Mouse (Mus musculus): ENCODE data around the gene Il16. TPM values are rescaled to one million over a fixed set of nuclear protein-coding genes. Genes with fewer than 3 reads are reported as not detected.

Gene Il16
- polyA plus RNA-seq (2016; fragmentation: Nextera tagmentation; extraction: Ambion mirVana): 0.76 and 0.95 TPM in 2 replicates

DNA sequence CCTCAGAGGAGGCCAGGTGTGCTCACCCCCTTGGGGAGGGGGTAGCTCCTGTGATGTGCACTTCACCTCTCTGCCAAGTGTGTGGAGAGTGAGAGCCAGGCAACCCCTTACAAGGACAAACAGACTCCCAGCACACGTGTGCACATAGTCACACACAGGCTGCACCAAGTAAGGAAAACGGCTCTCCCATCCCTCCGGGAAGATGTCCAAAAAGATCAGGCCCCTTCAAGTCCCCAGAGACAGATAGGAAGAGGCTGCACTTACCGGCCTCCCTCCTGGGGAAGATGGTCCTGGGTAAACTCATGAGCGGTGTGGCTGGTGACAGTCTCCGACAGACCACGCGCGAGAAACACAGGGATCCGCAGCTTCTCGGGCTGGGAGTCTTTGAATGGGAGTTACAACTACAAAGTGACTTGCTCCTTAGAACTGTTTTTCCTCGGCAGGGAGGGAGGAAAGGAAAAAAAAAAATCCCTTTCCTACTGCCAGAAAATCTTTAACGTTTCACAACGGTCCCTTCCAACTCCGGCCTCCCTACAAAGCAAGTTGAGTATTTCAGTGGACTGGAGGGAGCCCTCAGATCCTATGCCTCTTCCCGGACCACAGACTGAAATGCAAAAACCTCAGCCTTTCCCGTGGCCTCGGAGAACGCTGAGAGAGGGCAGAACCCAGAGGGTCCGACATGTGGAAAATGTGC, at the start of gene Il16:
Gene Il16 (minus strand): TSS at position 314 of the 694 bp plus-strand sequence.
- H3K27ac ChIP-seq: 0 out of 2 replicates have a peak within 1 kb of the TSS, but pooled peaks have one; percentile 53
- H3K4me3 ChIP-seq: no peak within 1 kb of the TSS
- H3K9me3 ChIP-seq: no peaks in the 10 kb centered on the region
- no peaks in the 10 kb centered on the region for H3K36me3 ChIP-seq (replicated peaks)
- H3K4me1 ChIP-seq: peaks cover 18% of the 10 kb centered on the region; the same call in 1 of the 2 replicates
- H3K27me3 ChIP-seq (ENCODE audit: poor library complexity, severe bottlenecking): no peaks in the 10 kb centered on the region
- no peak for DNase-seq (ENCODE audit: extremely low spot score, low spot score)
- WGBS: 67% methylated on average over 20 of the region's 20 CpGs

DNA sequence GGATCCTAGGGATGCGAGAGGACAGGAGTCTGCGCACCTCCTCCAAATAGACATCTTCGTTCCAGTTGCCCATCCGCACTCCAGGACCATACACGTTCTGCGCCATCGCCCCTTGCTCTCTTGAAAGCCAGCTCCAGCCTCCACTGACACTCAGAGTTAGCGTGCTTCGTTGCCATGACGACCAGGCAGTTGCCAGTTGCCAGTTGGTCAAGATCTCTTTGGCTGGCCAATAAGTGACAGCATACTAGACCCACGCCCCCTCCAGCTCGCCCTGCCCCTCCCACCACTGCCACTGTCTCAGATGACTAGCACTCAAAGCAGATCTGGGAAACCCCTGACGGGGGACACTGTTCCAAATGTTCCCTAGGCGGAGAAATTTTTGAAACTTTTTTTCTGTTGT, 49.2 kb upstream of the Il16 start, which contains the start of gene Cfap161:
Gene Cfap161 (minus strand): TSS at position 176 of the 400 bp plus-strand sequence.
- DNase-seq (ENCODE audit: extremely low spot score, low spot score): peak; percentile 88
- H3K36me3 ChIP-seq (replicated peaks): no peaks in the 10 kb centered on the region
- H3K27ac ChIP-seq: no peak within 1 kb of the TSS
- H3K4me3 ChIP-seq: peak within 1 kb of the TSS; percentile 30
- H3K4me1 ChIP-seq: peaks cover 11% of the 10 kb centered on the region
- H3K27me3 ChIP-seq (ENCODE audit: poor library complexity, severe bottlenecking): no peaks in the 10 kb centered on the region
- WGBS: 6% methylated on average over 14 of the region's 14 CpGs
- H3K9me3 ChIP-seq: no peaks in the 10 kb centered on the region

DNA sequence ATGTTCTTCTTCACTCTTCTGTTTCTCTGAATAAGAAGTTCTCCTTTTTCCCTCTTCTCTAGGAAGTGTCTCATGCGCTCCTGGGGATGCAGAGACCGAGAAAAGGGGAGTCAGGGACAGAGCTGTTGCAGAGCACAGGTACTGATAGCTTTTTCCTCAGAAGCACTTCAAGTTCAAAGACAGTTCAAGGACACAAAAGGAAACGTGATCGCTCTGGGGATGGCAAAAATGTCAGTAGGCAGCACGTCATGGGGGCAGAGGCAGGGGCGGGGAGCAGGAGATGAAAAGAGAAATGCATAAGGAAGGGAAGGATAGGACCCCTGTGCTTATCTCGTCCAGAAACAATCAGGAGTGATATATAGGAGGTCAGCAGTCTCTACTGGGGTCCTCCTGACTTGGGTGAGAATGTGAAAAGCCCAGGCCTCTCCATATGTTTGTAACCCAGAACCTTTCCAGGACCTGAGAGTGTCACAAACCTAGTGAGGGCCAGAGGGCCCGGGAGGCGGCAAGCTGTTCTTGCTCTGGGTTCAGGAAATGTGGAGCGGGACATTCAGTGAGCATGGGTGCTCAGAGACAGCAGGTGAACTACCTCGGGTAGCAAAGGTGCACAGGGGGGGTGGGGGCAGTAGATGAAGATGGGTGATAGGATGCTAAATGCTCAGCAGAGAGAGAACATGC, 48.6 kb upstream of the Il16 start:
- H3K4me1 ChIP-seq: peaks cover 11% of the 10 kb centered on the region
- WGBS: 49% methylated on average over 11 of the region's 11 CpGs
- no peaks in the 10 kb centered on the region for H3K36me3 ChIP-seq (replicated peaks)
- H3K27ac ChIP-seq: no peak overlapping the region
- no peak for DNase-seq (ENCODE audit: extremely low spot score, low spot score)
- no peaks in the 10 kb centered on the region for H3K9me3 ChIP-seq
- no peaks in the 10 kb centered on the region for H3K27me3 ChIP-seq (ENCODE audit: poor library complexity, severe bottlenecking)
- peak overlapping the region; percentile 30 for H3K4me3 ChIP-seq

DNA sequence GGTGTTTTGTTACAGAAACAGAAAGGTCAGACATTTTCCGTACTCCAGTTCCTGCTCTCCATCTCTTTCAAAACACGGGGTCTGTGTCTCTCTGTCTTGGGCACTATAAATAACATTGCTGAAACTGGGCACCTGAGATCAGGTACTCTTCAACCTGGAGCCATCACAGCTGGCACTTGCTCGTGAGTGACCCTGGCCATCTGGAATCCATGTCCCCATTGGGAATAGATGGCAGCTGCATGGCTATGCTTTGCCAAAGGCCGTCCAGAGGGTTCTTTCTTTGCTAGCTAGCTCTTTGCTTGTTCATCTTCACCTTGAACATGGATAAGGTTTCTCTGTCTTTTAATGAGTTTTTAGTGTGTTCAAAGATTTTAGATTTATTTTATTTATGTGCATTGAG, 35.4 kb upstream of the Il16 start:
- WGBS: 80% methylated on average over 4 of the region's 4 CpGs
- Histone ChIP-seq H3K27ac (no peak overlapping the region), H3K4me3 (no peak overlapping the region), H3K4me1 (no peaks in the 10 kb centered on the region), H3K27me3 (ENCODE audit: poor library complexity, severe bottlenecking) (no peaks in the 10 kb centered on the region), H3K36me3 (replicated peaks) (no peaks in the 10 kb centered on the region), H3K9me3 (no peaks in the 10 kb centered on the region)
- no peak for DNase-seq (ENCODE audit: extremely low spot score, low spot score)

DNA sequence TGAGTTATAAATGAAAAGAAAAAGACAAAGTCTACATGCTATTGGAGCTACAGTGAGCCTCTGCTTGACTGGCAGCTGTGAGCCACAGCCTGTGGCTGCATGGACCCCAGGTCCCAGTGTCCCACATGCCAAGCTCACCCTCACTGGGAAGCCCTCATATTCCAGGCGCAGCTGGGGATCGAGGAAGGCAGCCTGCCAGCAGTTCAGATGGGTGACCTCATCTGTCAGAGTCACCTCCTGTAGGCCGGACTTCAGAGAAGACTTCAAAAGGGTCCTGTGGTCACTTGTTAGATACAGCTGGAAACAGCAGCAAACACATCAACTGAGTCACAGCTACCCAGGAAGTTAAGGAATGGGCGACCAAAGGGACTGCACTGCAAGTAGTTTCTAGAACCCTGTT, 34.5 kb upstream of the Il16 start:
- no peak for DNase-seq (ENCODE audit: extremely low spot score, low spot score)
- no peaks in the 10 kb centered on the region for H3K4me1 ChIP-seq
- 87% methylated on average over 4 of the region's 4 CpGs for WGBS
- no peaks in the 10 kb centered on the region for H3K36me3 ChIP-seq (replicated peaks)
- no peaks in the 10 kb centered on the region for H3K9me3 ChIP-seq
- no peak overlapping the region for H3K4me3 ChIP-seq
- H3K27ac ChIP-seq: no peak overlapping the region
- H3K27me3 ChIP-seq (ENCODE audit: poor library complexity, severe bottlenecking): no peaks in the 10 kb centered on the region

DNA sequence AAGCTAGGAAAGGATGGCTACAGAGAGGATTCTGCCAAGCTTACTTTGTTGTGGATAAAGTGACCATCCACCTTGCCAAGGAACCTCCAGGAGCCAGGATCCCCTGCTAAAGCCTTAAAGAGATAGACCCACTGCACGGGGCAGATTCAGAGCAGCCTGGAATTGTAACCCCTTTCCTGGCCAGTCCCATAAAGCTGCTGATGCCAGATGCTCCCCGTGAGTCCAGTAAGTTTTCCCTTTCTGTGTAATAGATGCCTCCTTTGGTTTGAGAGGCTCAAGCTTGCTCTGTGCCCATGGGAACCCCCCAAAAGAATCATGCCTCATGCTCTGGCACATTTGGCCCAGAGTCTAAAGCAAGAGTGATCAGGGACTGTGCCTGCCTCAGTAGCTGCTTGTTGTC, 33.5 kb upstream of the Il16 start:
- 0 out of 2 replicates have a peak, but pooled peaks cover 2% of the 10 kb centered on the region for H3K4me1 ChIP-seq
- no peaks in the 10 kb centered on the region for H3K9me3 ChIP-seq
- no peak overlapping the region for H3K4me3 ChIP-seq
- no peaks in the 10 kb centered on the region for H3K36me3 ChIP-seq (replicated peaks)
- H3K27ac ChIP-seq: no peak overlapping the region
- no peak for DNase-seq (ENCODE audit: extremely low spot score, low spot score)
- WGBS: 80% methylated on average over 2 of the region's 2 CpGs
- no peaks in the 10 kb centered on the region for H3K27me3 ChIP-seq (ENCODE audit: poor library complexity, severe bottlenecking)

DNA sequence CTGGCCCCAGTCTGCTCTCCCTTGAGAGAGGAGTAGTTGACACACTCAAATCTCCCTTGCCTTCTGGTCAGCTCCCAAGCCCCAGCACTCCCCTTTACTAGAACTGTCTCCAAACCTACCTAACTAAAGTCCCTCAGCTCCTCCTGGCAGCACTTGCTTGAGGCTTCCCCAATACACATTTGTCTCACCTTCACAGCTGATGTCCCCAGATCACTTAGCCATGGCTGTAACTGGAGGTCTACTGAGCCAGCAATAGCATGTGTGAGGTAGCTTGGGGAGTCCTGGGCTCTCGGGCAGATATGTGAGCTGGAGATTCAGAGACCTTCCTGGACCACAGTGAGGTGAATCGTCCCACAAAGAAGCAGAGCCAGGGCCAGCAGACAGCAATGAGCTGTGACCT, 33.0 kb upstream of the Il16 start:
- 0 out of 2 replicates have a peak, but pooled peaks cover 2% of the 10 kb centered on the region for H3K4me1 ChIP-seq
- H3K27ac ChIP-seq: no peak overlapping the region
- H3K36me3 ChIP-seq (replicated peaks): no peaks in the 10 kb centered on the region
- no peak overlapping the region for H3K4me3 ChIP-seq
- 90% methylated on average over 2 of the region's 2 CpGs for WGBS
- no peak for DNase-seq (ENCODE audit: extremely low spot score, low spot score)
- H3K27me3 ChIP-seq (ENCODE audit: poor library complexity, severe bottlenecking): no peaks in the 10 kb centered on the region
- no peaks in the 10 kb centered on the region; the same call in 1 of the 2 replicates for H3K9me3 ChIP-seq

DNA sequence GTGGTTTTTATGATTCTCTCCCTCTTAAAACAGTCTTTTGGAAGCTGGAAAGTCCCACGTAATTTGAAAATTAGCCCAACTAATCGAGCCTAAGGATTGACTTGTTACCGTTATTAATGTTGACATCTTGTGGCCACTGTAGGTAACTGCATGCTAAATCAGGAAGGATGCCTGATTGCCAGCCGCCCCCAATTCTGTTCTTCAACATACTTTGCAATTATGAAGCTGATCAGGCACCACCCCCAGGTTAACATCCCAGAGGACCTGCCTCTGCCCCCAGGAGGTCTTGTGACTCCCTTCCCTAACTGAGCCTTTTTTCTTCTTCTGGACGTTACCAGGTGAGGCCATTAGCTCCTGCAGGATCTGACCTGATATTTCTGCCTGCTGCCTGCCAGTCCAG, 29.2 kb upstream of the Il16 start:
- H3K27ac ChIP-seq: no peak overlapping the region
- no peak for DNase-seq (ENCODE audit: extremely low spot score, low spot score)
- no peaks in the 10 kb centered on the region for H3K27me3 ChIP-seq (ENCODE audit: poor library complexity, severe bottlenecking)
- H3K4me3 ChIP-seq: no peak overlapping the region
- no peaks in the 10 kb centered on the region; the same call in 1 of the 2 replicates for H3K9me3 ChIP-seq
- 45% methylated on average over 5 of the region's 5 CpGs for WGBS
- no peaks in the 10 kb centered on the region for H3K36me3 ChIP-seq (replicated peaks)
- 0 out of 2 replicates have a peak, but pooled peaks cover 2% of the 10 kb centered on the region for H3K4me1 ChIP-seq

DNA sequence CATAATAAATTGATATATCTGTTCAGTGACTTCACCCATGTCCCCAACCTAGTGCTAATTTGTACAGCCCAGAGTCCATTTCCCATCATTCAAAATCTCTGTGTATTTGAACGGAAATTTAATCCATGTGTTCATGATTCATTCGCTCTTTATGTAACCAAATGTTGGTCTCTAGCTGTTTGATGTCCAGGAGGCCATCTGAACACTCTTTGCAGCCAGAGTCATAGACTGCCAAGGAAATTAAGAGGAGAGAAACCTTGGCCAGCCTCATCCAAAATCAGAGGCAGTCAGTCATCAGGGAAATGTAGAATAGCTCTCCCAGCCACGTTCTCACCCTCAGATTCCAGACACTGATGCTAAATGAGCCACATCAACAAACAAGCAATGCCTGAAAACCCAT, 18.1 kb upstream of the Il16 start:
- Histone ChIP-seq H3K36me3 (replicated peaks) (no peaks in the 10 kb centered on the region), H3K4me3 (no peak overlapping the region), H3K27ac (no peak overlapping the region), H3K27me3 (ENCODE audit: poor library complexity, severe bottlenecking) (no peaks in the 10 kb centered on the region), H3K4me1 (no peaks in the 10 kb centered on the region), H3K9me3 (no peaks in the 10 kb centered on the region)
- WGBS: 81% methylated on average over 3 of the region's 3 CpGs
- DNase-seq (ENCODE audit: extremely low spot score, low spot score): no peak

DNA sequence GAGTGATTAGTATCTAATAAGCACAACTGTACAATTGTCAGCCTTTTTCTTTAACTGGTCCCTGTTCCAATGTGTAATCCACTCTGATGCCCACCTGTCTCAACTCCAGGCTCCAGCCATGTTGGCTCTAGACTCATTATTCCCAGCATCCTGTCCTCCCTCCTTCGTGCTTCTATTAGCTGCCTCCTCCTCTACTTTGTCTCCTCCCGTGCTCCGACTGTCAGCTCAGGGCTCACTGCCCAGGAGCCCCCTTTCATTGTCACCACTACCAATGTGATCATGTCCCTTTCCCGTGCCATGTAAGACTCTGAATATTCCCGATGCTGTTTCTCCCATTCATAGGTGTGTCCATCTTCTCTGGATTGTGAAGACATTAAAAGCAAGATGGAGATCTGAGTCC, 16.8 kb upstream of the Il16 start:
- H3K27ac ChIP-seq: no peak overlapping the region

DNA sequence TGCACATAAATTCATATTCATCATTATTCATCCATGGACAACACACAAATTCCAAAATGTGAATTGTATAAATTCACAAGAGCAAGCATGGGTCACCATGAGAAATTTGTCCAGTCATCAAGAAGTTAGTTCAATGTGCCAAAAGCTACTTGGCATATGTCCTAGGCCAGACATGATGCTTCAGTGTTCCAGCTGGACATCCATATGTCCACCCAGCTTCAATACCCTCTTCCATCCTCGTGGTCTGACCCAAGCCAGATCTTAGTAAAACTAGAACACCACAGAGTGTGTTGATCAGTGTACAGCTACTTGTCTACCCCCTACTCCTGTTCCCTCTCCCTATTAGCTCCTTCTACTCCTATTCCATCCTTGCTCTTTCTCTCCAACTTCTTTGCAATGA, 5.5 kb upstream of the Il16 start:
- H3K27me3 ChIP-seq (ENCODE audit: poor library complexity, severe bottlenecking): no peaks in the 10 kb centered on the region
- H3K4me1 ChIP-seq: peaks cover 4% of the 10 kb centered on the region; the same call in 1 of the 2 replicates
- no peak overlapping the region for H3K27ac ChIP-seq
- H3K9me3 ChIP-seq: no peaks in the 10 kb centered on the region
- 63% methylated on average over 1 of the region's 1 CpGs for WGBS
- H3K36me3 ChIP-seq (replicated peaks): no peaks in the 10 kb centered on the region
- no peak for DNase-seq (ENCODE audit: extremely low spot score, low spot score)
- H3K4me3 ChIP-seq: no peak overlapping the region

More for the DNA sequence above, 16.8 kb upstream of the Il16 start:
- no peaks in the 10 kb centered on the region for H3K36me3 ChIP-seq (replicated peaks)
- H3K4me3 ChIP-seq: no peak overlapping the region
- no peaks in the 10 kb centered on the region for H3K9me3 ChIP-seq
- WGBS: 81% methylated on average over 5 of the region's 5 CpGs
- no peaks in the 10 kb centered on the region for H3K4me1 ChIP-seq
- H3K27me3 ChIP-seq (ENCODE audit: poor library complexity, severe bottlenecking): no peaks in the 10 kb centered on the region
- no peak for DNase-seq (ENCODE audit: extremely low spot score, low spot score)

DNA sequence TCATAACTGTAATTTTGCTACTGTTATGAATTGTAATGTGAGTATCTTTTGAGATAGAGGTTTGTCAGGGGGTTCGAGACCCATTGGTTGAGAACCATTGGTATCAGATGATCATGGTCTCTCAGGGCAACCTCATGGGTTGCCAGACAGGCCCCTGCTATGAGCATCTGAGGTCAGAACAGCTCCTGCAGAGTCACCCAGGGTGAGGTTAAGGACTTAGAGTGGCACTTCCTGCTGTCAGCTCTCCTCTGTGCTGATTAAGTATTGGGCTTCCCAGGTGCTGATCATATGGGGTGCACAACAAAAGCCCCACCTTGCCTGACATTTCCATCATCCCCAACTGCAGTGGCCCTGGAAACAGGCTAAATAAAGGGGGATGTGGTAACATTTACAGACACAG, 2.9 kb upstream of the Il16 start:
- H3K36me3 ChIP-seq (replicated peaks): no peaks in the 10 kb centered on the region
- no peaks in the 10 kb centered on the region for H3K27me3 ChIP-seq (ENCODE audit: poor library complexity, severe bottlenecking)
- no peak overlapping the region for H3K27ac ChIP-seq
- no peaks in the 10 kb centered on the region for H3K9me3 ChIP-seq
- WGBS: 84% methylated on average over 1 of the region's 1 CpGs
- no peak for DNase-seq (ENCODE audit: extremely low spot score, low spot score)
- no peak overlapping the region for H3K4me3 ChIP-seq
- H3K4me1 ChIP-seq: peaks cover 18% of the 10 kb centered on the region; the same call in 1 of the 2 replicates

DNA sequence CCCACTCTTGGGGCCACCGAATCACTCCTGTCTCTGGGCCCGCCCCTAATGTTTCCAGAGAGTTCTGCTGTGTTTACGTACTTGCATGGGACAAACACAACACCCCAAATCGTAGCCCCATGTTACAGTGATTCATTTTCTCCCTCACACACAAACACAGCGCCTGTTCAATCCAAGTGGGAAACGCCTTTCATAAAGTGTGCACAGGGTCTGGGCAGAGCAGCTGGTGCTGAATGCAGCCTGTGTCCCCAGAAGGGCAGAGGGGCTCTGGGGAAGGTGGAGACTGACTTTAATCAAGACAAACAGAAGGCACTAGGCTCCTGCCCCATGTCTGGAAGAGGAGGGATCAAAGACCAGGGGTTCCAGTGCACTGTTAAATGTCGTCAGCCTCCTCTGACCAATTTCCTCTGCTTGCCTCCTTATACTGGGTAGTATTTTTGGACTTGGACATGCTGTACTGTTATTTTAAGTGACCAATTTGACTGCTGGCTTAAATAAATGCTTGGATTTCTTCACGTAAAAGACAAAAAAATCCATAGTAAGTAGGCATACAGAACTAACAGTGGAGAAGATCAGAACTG, 671 bp upstream of the Il16 start:
- WGBS: 77% methylated on average over 8 of the region's 8 CpGs
- H3K27ac ChIP-seq: 0 out of 2 replicates have a peak overlapping the region, but pooled peaks have one; percentile 53
- peaks cover 18% of the 10 kb centered on the region; the same call in 1 of the 2 replicates for H3K4me1 ChIP-seq
- no peak overlapping the region for H3K4me3 ChIP-seq
- DNase-seq (ENCODE audit: extremely low spot score, low spot score): no peak
- H3K36me3 ChIP-seq (replicated peaks): no peaks in the 10 kb centered on the region
- H3K9me3 ChIP-seq: no peaks in the 10 kb centered on the region
- H3K27me3 ChIP-seq (ENCODE audit: poor library complexity, severe bottlenecking): no peaks in the 10 kb centered on the region
